Mouse (Mus musculus) ovary, postnatal 10 days (tissue): ENCODE measurements around the gene Rubcnl.

Source experiments
- DNase-seq: peaks from one replicate; pipeline ENCODE4 v3.0.0; 2022; ENCODE audit warnings: low spot score

Gene Rubcnl

DNA sequence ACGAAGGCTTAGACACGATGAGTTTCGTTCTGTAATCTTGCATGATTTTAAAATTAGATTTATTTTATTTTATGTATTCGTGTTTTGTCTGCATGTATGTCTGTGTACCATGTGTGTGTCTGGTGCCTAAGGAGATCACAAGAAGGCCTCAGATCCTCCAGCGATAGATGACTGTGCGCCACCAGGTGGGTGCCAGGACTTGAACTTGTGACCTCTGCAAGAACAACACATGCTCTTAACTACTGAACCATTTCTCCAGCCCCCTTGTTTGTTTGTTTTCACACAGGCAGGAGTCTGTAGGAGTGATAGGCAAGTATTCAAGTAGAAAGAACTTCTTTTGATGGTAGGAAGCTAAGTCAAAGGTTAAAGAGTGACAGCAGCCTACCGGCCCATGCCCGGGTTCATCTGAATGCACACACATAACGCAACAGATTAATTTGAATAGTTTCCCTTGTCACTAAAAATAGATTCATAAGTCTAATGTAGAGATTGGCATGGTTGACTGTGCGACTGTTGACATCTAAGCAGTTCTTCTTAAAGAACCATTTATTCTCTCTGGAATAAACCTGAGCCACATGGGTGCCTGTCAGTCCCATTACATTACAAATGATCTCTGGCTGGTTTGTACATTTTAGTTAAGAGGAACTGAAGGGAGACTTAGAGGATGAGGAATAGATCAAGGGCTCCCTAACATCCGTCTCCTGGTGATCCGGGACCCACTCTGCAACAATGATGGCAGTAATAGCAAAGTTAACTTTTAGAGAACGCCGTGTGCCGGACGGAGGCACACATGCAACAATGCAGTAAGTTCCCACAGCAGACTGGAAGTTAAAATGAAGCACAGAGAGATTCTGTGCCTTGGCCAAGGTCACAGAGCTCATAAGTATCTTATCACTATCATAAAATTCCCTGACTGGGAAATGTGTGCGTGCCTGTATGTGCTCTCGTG is 2.3 kb downstream of the Rubcnl start:
- no peak for DNase-seq

DNA sequence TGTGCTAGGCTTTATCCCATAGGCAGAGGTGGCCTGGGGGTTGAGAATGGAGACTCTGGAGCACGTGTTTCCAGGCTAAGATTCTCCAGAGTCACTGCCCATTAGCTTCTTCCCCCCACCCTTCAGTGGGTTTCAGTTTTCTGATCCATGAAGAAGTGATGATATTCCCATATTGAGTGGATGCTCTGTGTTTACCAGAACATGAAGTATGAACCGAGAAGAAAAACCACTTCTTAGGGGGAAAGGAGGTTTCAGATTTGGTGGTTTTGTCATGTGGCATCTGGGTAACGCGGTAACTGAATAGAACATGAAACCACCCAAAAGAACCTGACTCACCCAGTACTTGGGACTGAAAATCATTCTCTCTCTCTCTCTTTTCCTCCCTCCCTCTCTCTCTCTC is 3.0 kb downstream of the Rubcnl start:
- no peak for DNase-seq

DNA sequence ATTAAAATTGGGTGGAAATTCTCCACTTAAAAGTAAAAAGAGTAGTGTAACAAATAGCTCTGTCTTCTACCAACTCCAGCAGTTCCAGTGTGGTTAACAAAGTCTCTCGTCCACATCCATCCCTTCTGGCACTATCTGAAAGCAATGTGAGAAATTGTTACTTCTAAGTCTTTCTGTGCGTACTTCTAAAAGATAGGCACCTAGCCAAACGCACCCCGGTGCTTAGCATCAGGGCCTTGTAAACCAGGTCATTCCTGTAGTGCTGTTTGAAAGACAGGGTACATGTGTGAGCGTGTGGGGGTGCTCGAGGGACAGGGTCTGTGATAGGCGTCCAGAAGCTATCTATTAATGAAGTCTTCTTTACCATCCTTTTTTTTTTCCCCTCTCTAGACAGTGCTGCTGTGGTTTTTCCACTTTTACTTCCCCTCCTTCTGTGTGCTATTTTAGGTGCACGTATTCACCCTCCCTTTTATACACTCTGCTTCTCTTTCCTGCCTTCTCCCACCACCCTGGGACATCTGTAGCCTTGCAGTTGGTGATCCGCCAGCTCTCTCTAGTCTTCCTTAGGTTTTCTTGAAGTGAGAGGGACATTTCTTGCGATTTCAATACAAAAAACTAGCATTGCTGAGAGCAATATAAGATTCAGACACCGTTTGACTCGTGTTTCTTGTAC is 4.9 kb downstream of the Rubcnl start:
- DNase-seq, result no peak

DNA sequence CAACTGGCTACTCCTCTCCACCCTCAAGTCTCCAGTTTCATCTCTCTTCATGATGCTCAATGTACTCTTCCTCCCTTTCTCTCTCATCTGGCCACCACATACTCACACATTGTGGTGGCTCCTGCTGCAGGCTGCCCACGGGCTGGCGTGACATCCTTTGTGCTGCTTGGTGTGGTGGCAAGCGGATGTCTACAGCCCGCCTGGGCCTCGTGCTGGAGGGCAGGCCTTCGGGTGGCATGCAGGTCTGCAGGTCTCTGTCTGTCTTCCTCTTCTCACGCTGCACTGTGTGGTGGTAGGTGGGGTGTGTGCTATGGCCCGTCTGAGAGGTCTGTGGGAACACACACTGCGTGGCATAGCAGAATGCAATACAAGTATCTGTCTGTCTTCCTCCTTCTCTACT is 6.7 kb downstream of the Rubcnl start:
- DNase-seq, result no peak

DNA sequence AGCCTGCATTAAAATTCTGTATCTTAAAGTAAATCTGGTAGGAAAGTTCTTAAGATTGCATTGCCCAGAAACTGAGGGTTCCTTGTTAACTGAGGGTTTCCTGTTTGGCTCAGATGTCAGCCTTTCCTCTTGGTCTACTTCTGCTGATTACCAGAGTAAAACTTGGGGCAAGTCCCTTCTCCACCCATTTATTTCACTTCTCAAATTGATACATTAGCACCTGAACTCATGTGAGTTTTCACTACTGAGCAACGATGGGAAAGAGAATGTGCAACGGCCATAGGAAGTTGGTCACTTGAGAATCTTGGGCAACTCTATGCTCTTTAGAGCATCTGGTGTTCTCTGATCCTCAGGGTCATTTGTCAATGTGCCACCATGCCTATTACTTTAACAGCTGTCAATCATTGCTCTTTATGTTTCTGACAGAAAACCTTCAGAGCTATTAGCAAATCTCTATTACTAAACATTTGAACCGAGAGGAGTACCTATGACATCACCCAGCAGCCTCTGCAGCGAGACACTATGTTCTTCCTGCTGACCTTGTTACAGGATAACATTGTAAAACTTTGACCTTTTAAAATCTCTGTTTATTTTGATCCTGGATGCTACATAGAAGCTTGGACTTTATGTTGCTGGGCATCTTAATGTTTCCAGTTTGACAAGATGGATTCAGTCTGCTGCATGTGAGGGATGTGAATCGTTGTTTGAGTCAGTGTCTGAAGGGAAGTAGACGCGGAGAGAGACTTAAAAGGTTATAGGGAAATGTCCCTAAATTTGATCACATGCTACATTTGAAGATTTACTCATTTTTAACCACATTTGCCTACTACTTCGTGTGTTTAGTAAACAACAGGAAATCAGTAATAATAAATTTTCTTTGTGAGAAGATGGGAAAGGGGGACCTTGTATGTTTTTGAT is 9.2 kb downstream of the Rubcnl start:
- no peak for DNase-seq

DNA sequence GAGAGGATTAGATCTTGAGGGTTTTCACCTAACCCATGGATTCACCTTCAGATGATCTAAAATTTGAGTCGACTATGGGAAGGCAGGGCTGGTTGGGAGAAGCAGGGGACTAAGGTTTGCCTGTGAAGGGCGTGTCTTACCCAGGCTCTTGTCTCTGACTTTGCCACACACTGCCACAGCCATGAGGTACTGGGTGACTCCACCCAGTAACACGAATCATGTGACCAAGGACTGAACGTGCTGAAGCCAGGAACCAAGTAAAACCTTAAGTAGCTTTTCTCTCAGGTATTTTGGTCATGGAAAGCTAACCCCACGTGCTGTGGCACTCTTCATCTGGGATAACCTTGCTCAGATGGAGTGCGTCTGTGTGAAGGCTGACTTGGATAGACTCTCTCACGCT is 14.9 kb downstream of the Rubcnl start:
- DNase-seq, result no peak

DNA sequence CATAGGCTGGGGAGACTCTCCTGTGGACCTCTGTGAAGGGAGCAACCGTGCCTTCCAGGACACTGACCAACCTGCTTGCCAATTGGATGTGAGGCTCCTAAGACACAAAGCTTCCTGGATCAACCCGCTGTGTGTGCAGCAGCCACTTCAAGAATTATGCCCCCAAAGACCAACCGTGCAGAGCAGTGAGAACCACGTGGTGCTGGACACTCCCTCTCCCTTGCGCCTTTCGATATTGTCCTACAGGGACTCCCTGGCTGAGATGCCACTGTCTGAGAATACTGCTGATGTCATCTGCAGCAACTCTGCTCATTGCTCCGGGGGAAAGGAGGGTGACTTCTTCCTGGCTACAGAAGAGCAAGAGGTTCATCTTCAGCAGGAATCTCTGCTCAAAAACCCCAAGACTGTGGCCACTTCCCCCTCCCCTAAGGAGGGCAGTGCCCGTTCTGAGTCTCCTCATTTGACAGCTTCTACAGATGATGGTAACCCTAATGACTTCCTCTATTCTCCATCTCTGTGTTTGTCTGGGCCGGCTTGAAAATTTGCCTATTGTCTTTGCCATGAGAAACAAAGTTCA is 16.3 kb downstream of the Rubcnl start:
- DNase-seq, result no peak

DNA sequence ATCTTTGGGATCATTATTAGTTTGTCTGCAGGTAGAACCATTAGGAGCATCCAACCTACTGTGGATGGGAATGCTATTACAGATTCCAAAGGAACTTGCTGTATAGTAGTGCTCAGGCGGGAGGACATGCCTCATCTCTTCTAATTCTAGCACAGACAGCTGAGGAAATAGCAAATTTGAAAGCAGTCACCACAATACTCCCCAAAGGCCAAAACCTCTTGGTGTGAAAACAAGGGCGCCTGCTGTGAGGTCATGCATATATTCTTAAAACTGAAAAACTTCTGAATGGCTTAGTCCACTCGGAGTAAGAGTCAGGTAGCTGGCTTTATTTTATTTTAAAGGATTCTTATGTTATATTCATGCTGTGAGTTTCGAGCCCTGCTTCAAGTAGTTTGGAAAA is 16.9 kb downstream of the Rubcnl start:
- DNase-seq, result no peak

DNA sequence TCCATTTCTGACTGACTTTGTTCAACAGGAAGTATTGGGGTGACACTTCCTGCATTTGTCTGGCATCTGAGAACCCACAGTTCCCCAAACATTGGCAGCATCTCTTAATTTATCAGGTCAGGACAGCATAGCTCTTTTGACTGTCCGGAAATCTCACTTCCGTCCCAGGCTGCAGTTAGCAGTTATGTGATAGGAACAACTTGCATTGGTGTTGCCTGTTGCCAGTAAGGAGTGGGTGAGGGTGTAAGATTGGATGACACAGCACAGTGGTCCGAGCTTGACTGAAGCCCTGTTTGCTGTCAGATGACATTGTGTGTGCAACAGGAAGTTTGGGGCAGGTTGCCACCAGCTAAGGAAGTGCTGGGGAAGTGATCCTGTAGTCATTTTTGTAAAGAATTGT is 18.4 kb downstream of the Rubcnl start:
- no peak for DNase-seq

DNA sequence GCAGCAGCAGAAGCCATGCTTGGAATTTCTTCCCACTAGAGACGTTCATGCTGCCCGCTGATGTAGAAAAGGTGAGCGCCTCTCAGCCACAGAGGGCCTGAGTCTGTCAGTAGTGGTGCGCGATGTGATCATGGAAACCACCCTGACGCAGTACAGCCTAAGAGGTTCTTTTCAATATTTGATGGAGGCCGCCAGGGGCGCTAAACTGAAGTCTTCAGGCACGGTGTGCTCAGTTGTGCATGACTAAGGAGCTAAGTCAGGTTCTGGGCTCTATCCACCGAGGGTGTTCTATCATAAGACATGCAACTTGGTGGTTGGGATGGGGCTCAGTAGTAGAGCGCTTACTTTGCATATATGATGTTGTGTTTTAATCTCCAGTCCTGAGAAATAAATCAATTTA is 19.6 kb downstream of the Rubcnl start:
- no peak for DNase-seq

DNA sequence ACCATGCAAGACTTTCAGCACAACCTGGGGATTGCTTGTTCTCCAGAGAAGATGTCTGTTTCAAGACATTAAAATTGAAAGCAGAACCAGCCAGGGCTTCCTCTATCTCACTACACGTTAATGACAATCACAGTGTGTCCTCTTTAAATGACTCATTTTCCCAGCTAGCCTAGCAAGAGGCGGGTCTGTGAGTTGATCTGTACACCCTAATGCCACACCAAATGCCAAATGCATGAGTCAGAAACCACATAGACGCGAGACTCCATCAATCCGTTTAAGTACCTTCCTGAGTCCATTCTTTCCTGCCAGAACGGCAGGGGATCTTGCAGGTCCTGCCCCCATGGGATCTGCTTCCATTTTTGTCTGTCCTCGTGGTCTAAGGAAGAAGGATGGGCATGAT is 29.4 kb downstream of the Rubcnl start:
- DNase-seq, result no peak

DNA sequence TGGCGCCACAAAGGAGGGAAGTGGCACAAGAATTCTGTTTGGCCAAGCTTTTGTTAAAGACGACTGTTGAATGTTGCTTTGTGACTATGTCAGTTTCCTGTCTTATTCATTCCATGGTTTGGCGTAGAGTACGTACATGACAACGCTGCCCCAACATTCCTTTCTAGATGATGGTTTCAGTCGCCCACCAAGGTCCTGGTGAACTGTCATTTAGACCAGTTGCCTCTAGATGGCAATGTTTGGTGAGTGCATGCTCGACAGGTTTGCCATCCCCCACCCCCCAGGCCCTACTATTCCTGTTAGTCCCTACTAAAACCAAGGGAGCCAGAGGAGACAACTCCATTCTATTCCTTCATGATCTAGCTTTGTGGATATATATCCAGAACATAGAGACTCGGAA is 36.6 kb downstream of the Rubcnl start:
- DNase-seq, result no peak

DNA sequence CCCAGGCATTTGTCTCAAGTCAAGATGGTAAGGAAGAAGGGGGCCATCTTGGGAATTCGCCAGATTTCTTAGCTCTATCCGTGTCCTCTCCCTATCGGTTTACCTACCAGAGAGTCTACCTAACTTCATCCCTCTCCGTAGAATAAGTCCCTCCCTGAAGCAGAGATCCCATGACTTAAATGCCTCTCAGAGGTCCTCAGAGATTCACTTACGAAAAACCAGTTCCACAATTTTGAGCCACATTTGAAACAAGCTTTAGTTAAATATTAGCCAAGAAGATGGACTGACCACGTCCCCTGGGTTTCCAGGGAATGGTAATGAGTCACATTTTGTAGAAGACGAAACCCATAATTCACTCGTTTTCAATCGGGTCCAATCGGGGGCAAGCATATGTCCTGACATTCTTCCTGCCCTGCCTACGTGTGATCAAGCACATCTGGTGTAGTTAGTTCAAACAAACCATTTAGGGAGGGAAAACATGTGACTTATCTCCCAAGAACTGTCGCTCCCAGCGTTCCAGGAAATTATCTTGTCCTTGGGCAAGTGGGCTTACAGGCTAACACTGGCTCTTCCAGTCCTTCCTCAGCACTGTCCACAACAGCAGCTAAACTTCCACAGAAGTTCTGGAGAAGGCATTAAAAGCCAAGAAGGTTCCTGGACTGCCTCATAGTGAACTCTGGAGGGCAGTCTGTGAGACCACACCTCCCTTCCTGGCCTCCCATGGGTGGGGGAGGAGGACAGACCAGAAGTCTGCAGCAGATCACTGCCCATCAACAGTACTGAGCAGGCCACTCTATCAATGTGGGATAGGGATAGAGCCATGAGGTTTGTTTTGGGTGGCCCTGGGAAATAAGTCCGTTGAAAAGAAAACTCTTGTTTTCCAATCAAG is 38.9 kb downstream of the Rubcnl start:
- DNase-seq, result no peak

DNA sequence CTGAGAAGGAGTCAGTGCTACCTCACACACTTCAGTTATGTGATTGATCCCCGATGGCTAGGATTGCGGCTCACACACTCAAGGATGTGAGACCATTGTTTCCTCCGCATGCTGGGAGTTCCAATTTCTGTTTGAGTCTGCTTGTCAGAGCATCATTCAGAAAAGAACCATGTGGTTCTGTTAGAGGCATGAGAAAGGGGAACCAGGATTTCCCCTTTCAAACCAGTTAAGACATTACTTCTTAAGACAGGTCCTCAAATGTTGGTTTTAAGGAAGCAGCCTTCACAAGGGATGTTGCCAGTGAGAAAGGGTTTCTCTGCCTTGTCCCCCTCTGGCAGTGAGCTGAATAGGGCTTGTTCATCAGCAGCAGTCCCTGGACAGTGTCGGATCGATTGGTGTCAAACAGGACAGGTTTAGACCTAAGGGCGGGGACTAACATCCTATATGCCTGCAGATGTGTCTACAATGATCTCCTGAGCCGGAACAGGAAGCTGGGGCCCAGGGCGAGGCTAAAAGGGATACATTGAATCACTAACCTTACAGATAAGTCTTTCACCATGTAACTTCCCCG is 41.1 kb downstream of the Rubcnl start:
- DNase-seq, result no peak

DNA sequence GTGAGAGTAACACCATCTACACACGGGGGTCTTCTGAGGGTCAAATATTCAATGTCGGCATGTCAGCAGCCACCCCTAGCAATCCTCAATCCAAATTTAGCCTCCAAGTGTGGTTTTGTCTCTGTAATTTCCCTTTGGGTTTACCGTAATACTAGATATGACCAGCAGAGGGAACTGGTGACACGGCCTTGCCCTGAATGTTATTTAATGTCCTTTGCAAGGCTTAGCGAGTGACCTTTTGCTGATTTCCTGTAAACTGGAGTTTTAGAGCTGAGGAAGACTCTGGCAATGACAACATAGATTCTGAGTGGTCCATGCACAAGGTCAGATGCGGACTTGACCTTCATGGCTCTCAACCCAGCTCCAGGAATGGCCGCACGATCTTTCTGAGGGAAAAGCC is 44.7 kb downstream of the Rubcnl start:
- DNase-seq, result no peak

DNA sequence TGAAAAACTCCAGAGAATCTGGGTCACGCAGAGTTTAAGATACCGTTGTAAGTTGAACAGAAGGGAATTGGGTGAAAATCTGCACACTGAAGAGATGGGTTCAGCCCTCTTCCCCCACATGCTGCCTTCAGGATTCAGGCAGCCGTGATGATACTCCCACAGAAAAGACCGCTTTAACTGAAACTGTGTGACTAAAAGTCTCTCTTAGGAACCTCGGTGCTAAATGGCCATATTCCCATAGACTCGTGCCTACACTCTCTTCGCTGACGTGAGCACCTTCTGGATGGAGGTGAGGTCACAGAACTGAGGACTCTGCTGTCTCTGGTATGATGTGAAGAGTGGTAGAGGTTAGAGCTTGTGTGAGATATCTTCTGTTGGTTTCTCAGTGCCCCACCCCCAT is 48.1 kb downstream of the Rubcnl start:
- DNase-seq, result no peak

DNA sequence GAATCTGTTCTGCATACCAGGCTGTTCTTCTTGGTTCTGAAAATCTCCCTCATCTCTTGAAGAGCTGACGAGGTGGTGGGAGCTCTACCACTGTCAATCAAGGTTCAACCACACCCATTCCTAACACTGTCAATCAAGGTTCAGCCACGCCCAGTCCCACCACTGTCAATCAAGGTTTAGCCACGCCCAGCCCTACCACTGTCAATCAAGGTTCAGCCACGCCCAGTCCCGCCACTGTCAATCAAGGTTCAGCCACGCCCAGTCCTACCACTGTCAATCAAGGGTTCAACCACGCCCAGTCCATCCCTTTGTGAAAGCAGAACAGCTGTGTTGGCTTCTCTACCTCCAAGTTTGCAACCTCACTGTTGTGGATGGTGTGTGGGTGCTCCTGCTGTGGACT is 48.7 kb downstream of the Rubcnl start:
- no peak for DNase-seq

DNA sequence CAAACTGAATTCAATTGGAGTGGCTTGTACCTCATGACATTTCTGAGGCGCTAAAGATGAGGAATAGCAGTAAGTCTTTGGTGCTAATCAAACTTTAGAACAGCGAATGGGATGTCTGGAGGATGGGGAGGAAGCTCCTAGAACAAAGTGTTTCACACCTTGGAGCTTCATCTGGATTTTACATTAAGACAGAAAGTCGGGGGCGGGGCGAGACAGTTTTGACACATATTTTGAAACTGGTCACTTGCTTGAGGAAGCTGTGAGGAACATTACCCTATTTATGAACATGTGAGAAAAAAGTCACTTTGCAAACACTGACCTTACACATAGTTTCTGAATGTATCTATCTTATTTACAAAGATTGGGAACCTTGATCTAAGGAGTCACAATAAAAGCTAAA is 49.4 kb downstream of the Rubcnl start:
- DNase-seq, result no peak

DNA sequence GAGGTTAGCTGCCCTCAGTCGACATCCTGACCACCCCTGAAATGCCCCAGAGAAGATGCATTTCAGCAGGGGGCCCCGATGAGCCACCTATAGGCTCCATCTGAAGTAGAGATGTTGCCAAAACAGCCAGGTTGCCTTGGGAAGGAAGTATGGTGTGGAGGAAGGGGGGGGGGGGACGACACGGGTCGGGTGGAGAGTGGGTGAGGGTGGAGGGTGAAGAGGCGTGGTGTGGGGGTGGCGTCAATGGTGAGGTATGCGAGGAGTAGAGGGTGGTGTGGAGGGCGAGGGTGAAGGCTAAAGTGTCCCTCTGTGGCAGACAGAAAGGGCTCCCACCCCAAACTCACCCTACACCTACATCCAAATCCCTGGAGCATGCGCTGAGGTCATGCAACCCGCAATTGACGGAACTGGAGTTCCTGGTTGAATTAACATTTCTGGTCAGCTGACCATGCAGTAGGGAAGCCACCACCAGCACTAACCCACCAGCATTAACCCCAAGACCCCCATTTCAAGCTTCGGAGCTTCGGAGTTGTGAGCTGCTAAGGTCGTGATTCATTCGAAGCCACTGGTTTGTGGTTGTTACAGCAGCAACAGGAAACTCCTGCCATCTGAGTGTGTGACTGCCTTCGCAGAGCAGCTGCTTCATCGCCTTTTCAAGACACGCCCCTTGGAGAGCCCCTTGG is 52.7 kb downstream of the Rubcnl start:
- no peak for DNase-seq

DNA sequence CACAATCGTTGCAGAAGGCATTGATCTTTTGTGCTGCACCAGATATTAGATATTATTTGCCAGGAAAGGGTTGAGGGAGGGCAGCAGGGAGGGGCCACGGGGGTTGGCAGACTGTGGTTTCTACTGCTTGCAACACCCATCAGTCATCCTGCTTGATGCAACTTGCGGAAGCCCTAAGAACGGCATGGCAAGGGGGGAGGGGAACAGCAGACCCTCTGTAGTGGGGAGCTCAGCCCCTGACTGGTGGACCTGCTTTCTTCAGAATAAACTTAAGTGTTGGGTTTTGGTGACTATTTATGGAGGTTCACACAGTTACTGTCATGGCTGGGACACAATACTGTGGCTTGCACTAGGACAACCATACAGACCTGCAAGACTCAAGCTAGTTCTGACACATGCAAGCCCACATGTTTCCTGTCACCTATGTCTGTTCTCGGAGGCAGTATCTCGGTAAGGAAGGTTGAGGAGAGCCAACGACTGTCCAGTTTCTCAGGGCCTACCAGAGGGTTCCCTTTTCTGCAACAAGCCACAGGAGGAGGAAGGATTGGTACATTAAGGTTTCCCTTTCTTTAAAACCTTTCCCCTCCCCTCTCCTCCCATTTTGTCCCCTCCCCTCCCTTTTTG is 53.6 kb downstream of the Rubcnl start:
- no peak for DNase-seq
